Mouse (Mus musculus) C2C12 (cell line): ENCODE measurements at regions not wholly inside any gene's neighbourhood (a gene's known extent, or its start where the extent isn't known, plus 50 kb on each side); places are given as distances from the start of the nearest gene placed in this dataset.

Experiments
- CTCF ChIP-seq: IDR thresholded peaks from one replicate; pipeline ENCODE4 v1.5.1; 2011; ENCODE audit not compliant: control insufficient read depth, insufficient read depth, insufficient read length
- MAX ChIP-seq: IDR thresholded peaks from one replicate; pipeline ENCODE4 v1.6.1; 2011; ENCODE audit warnings: mild to moderate bottlenecking, control low read depth
- MYOD1 ChIP-seq: IDR thresholded peaks from one replicate; pipeline ENCODE4 v1.6.1; 2011; ENCODE audit warnings: low read depth; ENCODE audit not compliant: control insufficient read depth, insufficient read length
- MYOG ChIP-seq: IDR thresholded peaks from one replicate; pipeline ENCODE4 v1.6.1; 2011; ENCODE audit not compliant: control insufficient read depth, insufficient read length; ENCODE audit errors: extremely low read depth
- USF1 ChIP-seq: IDR thresholded peaks from one replicate; pipeline ENCODE4 v1.6.1; 2011; ENCODE audit warnings: low read depth, mild to moderate bottlenecking, control low read depth, moderate library complexity

- TF ChIP-seq CTCF (no peak), MAX (no peak), USF1 (no peak), MYOG (no peak), MYOD1 (no peak)
These were observed 162.8 kb downstream of the Hibadh start for GRCm38 (mm10) chr6:52477380-52477779.
